Mouse (Mus musculus): ENCODE measurements around the gene Srd5a3. TPM values are rescaled to one million over a fixed set of nuclear protein-coding genes. Genes with fewer than 3 reads are reported as not detected.

Gene Srd5a3
- total and polyA plus RNA-seq, 2 experiments from 2014 or later: 23.7 to 26.9 TPM

- no peak for ATAC-seq (ENCODE audit: insufficient read depth, low read depth)
- whole genome bisulfite sequencing: 44% methylated on average over 10 of the region's 10 CpGs
- DNase-seq (ENCODE audit: low spot score): no peak
- Histone ChIP-seq H3K4me2 (ENCODE audit: low read depth, low read length) (no peak overlapping the region), H3K27me3 (ENCODE audit: control insufficient read depth, insufficient read depth, low read length) (no peaks in the 10 kb centered on the region), H3K9ac (replicated peaks; ENCODE audit: low read depth, low read length) (no peak overlapping the region), H3K4me3 (ENCODE audit: low read depth, low read length) (no peak overlapping the region), H3K4me1 (ENCODE audit: control insufficient read depth, insufficient read depth) (peaks cover 21% of the 10 kb centered on the region), H3K27ac (ENCODE audit: low read depth) (0 out of 2 replicates have a peak overlapping the region, but pooled peaks have one; percentile 9), H3K36me3 (replicated peaks; ENCODE audit: control insufficient read depth, insufficient read depth, low read length) (no peaks in the 10 kb centered on the region), H3K9me3 (replicated peaks; ENCODE audit: control insufficient read depth, low read length) (no peaks in the 10 kb centered on the region)
- TF ChIP-seq EP300 (IDR thresholded peaks at IDR 0.05; ENCODE audit: low read depth) (no peak), CTCF (IDR thresholded peaks at IDR 0.05; ENCODE audit: low read depth) (no peak)
Measured at GRCm38 (mm10) chr5:76138512-76138911, 1.6 kb upstream of the Srd5a3 start.

GRCm38 (mm10) chr5:76139171-76139671, 850 bp upstream of the Srd5a3 start:
- ATAC-seq (ENCODE audit: insufficient read depth, low read depth) (no peak), DNase-seq (ENCODE audit: low spot score) (no peak)
- TF ChIP-seq CTCF (IDR thresholded peaks at IDR 0.05; ENCODE audit: low read depth) (no peak), EP300 (IDR thresholded peaks at IDR 0.05; ENCODE audit: low read depth) (no peak)
- peak overlapping the region; percentile 97 for H3K27ac ChIP-seq (ENCODE audit: low read depth)
- no peaks in the 10 kb centered on the region for H3K27me3 ChIP-seq (ENCODE audit: control insufficient read depth, insufficient read depth, low read length)
- 24% methylated on average over 7 of the region's 7 CpGs for WGBS
- H3K9ac ChIP-seq (replicated peaks; ENCODE audit: low read depth, low read length): no peak overlapping the region
- H3K9me3 ChIP-seq (replicated peaks; ENCODE audit: control insufficient read depth, low read length): no peaks in the 10 kb centered on the region
- no peaks in the 10 kb centered on the region for H3K36me3 ChIP-seq (replicated peaks; ENCODE audit: control insufficient read depth, insufficient read depth, low read length)
- H3K4me3 ChIP-seq (ENCODE audit: low read depth, low read length): peak overlapping the region; percentile 72; the same call in 1 of the 2 replicates
- H3K4me1 ChIP-seq (ENCODE audit: control insufficient read depth, insufficient read depth): peaks cover 21% of the 10 kb centered on the region
- H3K4me2 ChIP-seq (ENCODE audit: low read depth, low read length): peak overlapping the region; percentile 81

- Histone ChIP-seq H3K9me3 (replicated peaks; ENCODE audit: control insufficient read depth, low read length) (no peaks in the 10 kb centered on the region), H3K4me2 (ENCODE audit: low read depth, low read length) (peak overlapping the region; percentile 81), H3K27ac (ENCODE audit: low read depth) (peak overlapping the region; percentile 97), H3K27me3 (ENCODE audit: control insufficient read depth, insufficient read depth, low read length) (no peaks in the 10 kb centered on the region), H3K9ac (replicated peaks; ENCODE audit: low read depth, low read length) (peak overlapping the region; percentile 78), H3K36me3 (replicated peaks; ENCODE audit: control insufficient read depth, insufficient read depth, low read length) (no peaks in the 10 kb centered on the region), H3K4me1 (ENCODE audit: control insufficient read depth, insufficient read depth) (peaks cover 21% of the 10 kb centered on the region), H3K4me3 (ENCODE audit: low read depth, low read length) (peak overlapping the region; percentile 72)
- ATAC-seq (ENCODE audit: insufficient read depth, low read depth): peak; percentile 11; the same call in 1 of the 2 replicates
- TF ChIP-seq CTCF (IDR thresholded peaks at IDR 0.05; ENCODE audit: low read depth): no peak
- no peak for DNase-seq (ENCODE audit: low spot score)
- WGBS: 11% methylated on average over 9 of the region's 9 CpGs
Measured at GRCm38 (mm10) chr5:76140730-76141066, 627 bp downstream of the Srd5a3 start.

- no peak for TF ChIP-seq CTCF (IDR thresholded peaks at IDR 0.05; ENCODE audit: low read depth)
- no peak for TF ChIP-seq EP300 (IDR thresholded peaks at IDR 0.05; ENCODE audit: low read depth)
- Histone ChIP-seq H3K4me3 (ENCODE audit: low read depth, low read length) (no peak overlapping the region), H3K27me3 (ENCODE audit: control insufficient read depth, insufficient read depth, low read length) (no peaks in the 10 kb centered on the region), H3K36me3 (replicated peaks; ENCODE audit: control insufficient read depth, insufficient read depth, low read length) (no peaks in the 10 kb centered on the region), H3K9me3 (replicated peaks; ENCODE audit: control insufficient read depth, low read length) (no peaks in the 10 kb centered on the region), H3K4me2 (ENCODE audit: low read depth, low read length) (no peak overlapping the region), H3K27ac (ENCODE audit: low read depth) (no peak overlapping the region), H3K9ac (replicated peaks; ENCODE audit: low read depth, low read length) (no peak overlapping the region), H3K4me1 (ENCODE audit: control insufficient read depth, insufficient read depth) (peaks cover 18% of the 10 kb centered on the region)
- ATAC-seq (ENCODE audit: insufficient read depth, low read depth) (no peak), DNase-seq (ENCODE audit: low spot score) (no peak)
- 86% methylated on average over 4 of the region's 4 CpGs for WGBS
Measured at GRCm38 (mm10) chr5:76143356-76143755, 3.3 kb downstream of the Srd5a3 start.

DNA sequence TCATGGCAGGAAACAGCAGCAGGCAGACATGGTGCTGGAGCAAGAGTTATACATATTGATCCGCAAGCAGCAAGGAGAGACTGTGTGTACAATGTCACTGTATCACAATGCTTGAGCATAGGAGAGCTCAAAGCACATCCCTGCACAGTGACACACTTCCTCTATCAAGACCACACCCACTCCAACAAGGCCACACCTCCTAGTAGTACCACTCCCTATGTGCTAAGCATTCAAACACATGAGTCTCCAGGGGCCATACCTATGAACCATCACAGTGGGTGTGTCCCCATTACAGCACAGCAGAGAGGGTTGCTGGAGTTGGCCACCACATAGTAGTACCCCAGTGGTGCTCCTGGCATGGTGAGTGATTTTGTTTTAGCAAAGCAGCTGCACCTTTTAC, 6.3 kb downstream of the Srd5a3 start:
- WGBS: 100% methylated on average over 1 of the region's 1 CpGs
- TF ChIP-seq EP300 (IDR thresholded peaks at IDR 0.05; ENCODE audit: low read depth) (no peak), CTCF (IDR thresholded peaks at IDR 0.05; ENCODE audit: low read depth) (no peak)
- ATAC-seq (ENCODE audit: insufficient read depth, low read depth): no peak

GRCm38 (mm10) chr5:76149436-76149835, 9.4 kb downstream of the Srd5a3 start:
- Histone ChIP-seq H3K27me3 (ENCODE audit: control insufficient read depth, insufficient read depth, low read length) (no peaks in the 10 kb centered on the region), H3K9me3 (replicated peaks; ENCODE audit: control insufficient read depth, low read length) (no peaks in the 10 kb centered on the region), H3K4me2 (ENCODE audit: low read depth, low read length) (no peak overlapping the region), H3K36me3 (replicated peaks; ENCODE audit: control insufficient read depth, insufficient read depth, low read length) (peaks cover 32% of the 10 kb centered on the region), H3K9ac (replicated peaks; ENCODE audit: low read depth, low read length) (no peak overlapping the region), H3K4me1 (ENCODE audit: control insufficient read depth, insufficient read depth) (no peaks in the 10 kb centered on the region), H3K27ac (ENCODE audit: low read depth) (no peak overlapping the region), H3K4me3 (ENCODE audit: low read depth, low read length) (no peak overlapping the region)
- ATAC-seq (ENCODE audit: insufficient read depth, low read depth): no peak
- no peak for DNase-seq (ENCODE audit: low spot score)
- no peak for TF ChIP-seq EP300 (IDR thresholded peaks at IDR 0.05; ENCODE audit: low read depth)
- no peak for TF ChIP-seq CTCF (IDR thresholded peaks at IDR 0.05; ENCODE audit: low read depth)
- WGBS: 86% methylated on average over 6 of the region's 6 CpGs

More for the DNA sequence above, 6.3 kb downstream of the Srd5a3 start:
- Histone ChIP-seq H3K9me3 (replicated peaks; ENCODE audit: control insufficient read depth, low read length) (no peaks in the 10 kb centered on the region), H3K36me3 (replicated peaks; ENCODE audit: control insufficient read depth, insufficient read depth, low read length) (peaks cover 24% of the 10 kb centered on the region), H3K4me3 (ENCODE audit: low read depth, low read length) (no peak overlapping the region), H3K4me1 (ENCODE audit: control insufficient read depth, insufficient read depth) (peaks cover under 1% of the 10 kb centered on the region; the same call in 1 of the 2 replicates), H3K9ac (replicated peaks; ENCODE audit: low read depth, low read length) (no peak overlapping the region), H3K4me2 (ENCODE audit: low read depth, low read length) (no peak overlapping the region), H3K27me3 (ENCODE audit: control insufficient read depth, insufficient read depth, low read length) (no peaks in the 10 kb centered on the region), H3K27ac (ENCODE audit: low read depth) (no peak overlapping the region)
- DNase-seq (ENCODE audit: low spot score): no peak

Measured in heart, postnatal 0 days (tissue).